Mouse (Mus musculus) bone marrow, adult 2 months (tissue): ENCODE results near the gene Mgat4e. TPM values are rescaled to one million over a fixed set of nuclear protein-coding genes. Genes with fewer than 3 reads are reported as not detected.
"Not testable (repeated sequence)": the region's sequence is repeated elsewhere in the genome, so short reads cannot be mapped to it uniquely, and the experiment has no call there.

Experiments used
- H3K27ac ChIP-seq: fragments of 200-500 bp; 2 replicates; pipeline ENCODE4 v1.5.1; 2012; ENCODE audit warnings: low read depth, mild to moderate bottlenecking, control low read depth, inconsistent platforms, low read length; ENCODE audit not compliant: control insufficient read depth, poor library complexity, insufficient read depth
- H3K4me1 ChIP-seq: fragments of 200-500 bp; 2 replicates; pipeline ENCODE4 v1.6.1; 2011; ENCODE audit warnings: low read length; ENCODE audit not compliant: control insufficient read depth, insufficient read depth
- H3K4me3 ChIP-seq: fragments of 200-500 bp; replicated peaks from 2 replicates; pipeline ENCODE3; 2011; ENCODE audit warnings: mild to moderate bottlenecking, low read depth, low read length, control low read depth; ENCODE audit not compliant: control insufficient read depth
- CTCF ChIP-seq: fragments of 200-500 bp; IDR thresholded peaks from 2 replicates; pipeline ENCODE4 v1.5.1; 2011; ENCODE audit warnings: low read length, control low read depth; ENCODE audit not compliant: control insufficient read depth, insufficient read depth
- POLR2A ChIP-seq: fragments of 200-500 bp; IDR thresholded peaks from 2 replicates; pipeline ENCODE4 v1.6.1; 2011; ENCODE audit warnings: low read depth, mild to moderate bottlenecking, control low read depth, low read length, borderline replicate concordance; ENCODE audit not compliant: control insufficient read depth
- WGBS: fragments of 180-500 bp; shearing (Covaris S2); methylation state at CpG from one replicate; pipeline ENCODE4 v1.1.7; 2018; 5-methylcytosine and 5-hydroxymethylcytosine counted together
- polyA plus RNA-seq: library from polyadenylated mRNA; stranded (reverse); fragments of >200 nt; gene quantifications from 2 replicates; pipeline ENCODE4 v1.2.4, GENCODE M21; 2011; ENCODE audit warnings: low replicate concordance; ENCODE audit not compliant: missing spikeins, insufficient read depth, insufficient read length

The Mgat4e gene
- polyA plus RNA-seq, 1 experiment = not detected

- no peak overlapping the region for H3K4me3 ChIP-seq
- H3K4me1 ChIP-seq = peaks cover 2% of the 10 kb centered on the region
- TF ChIP-seq CTCF (no peak), POLR2A (no peak)
- WGBS = 18% methylated on average over 2 of the region's 2 CpGs
- peak overlapping the region; percentile 11; the same call in 1 of the 2 replicates for H3K27ac ChIP-seq
Measured at GRCm38 (mm10) chr1:134522325-134522724, 27.2 kb downstream of the Mgat4e start.

- TF ChIP-seq POLR2A = no peak
- no peak for TF ChIP-seq CTCF
- Histone ChIP-seq H3K27ac (no peak overlapping the region), H3K4me1 (peaks cover 2% of the 10 kb centered on the region), H3K4me3 (no peak overlapping the region)
- 60% methylated on average over 7 of the region's 7 CpGs for WGBS
Measured at GRCm38 (mm10) chr1:134521163-134521562, 28.3 kb downstream of the Mgat4e start.

- Histone ChIP-seq H3K4me1 (peaks cover 2% of the 10 kb centered on the region), H3K4me3 (no peak overlapping the region), H3K27ac (no peak overlapping the region)
- WGBS = 67% methylated on average over 8 of the region's 8 CpGs
- TF ChIP-seq CTCF (no peak), POLR2A (no peak)
Measured at GRCm38 (mm10) chr1:134520001-134520721, 29.3 kb downstream of the Mgat4e start.

GRCm38 (mm10) chr1:134519201-134519600 is 30.3 kb downstream of the Mgat4e start:
- H3K4me3 ChIP-seq, H3K27ac ChIP-seq, H3K4me1 ChIP-seq: not testable (repeated sequence)
- WGBS = 89% methylated on average over 5 of the region's 5 CpGs

- Histone ChIP-seq H3K27ac (no peak overlapping the region), H3K4me3 (no peak overlapping the region), H3K4me1 (peaks cover 2% of the 10 kb centered on the region)
- 2% methylated on average over 7 of the region's 7 CpGs for WGBS
- no peak for TF ChIP-seq POLR2A
- peak; percentile 87 for TF ChIP-seq CTCF
Measured at GRCm38 (mm10) chr1:134518677-134519076, 30.8 kb downstream of the Mgat4e start.

GRCm38 (mm10) chr1:134517841-134518240 is 31.6 kb downstream of the Mgat4e start:
- H3K4me3 ChIP-seq, H3K27ac ChIP-seq, H3K4me1 ChIP-seq: not testable (repeated sequence)
- 85% methylated on average over 14 of the region's 14 CpGs for WGBS

- H3K4me1 ChIP-seq = no peaks in the 10 kb centered on the region; the same call in 1 of the 2 replicates
- TF ChIP-seq CTCF (no peak), POLR2A (no peak)
- no peak overlapping the region for H3K4me3 ChIP-seq
- WGBS = 82% methylated on average over 4 of the region's 4 CpGs
- no peak overlapping the region for H3K27ac ChIP-seq
Measured at GRCm38 (mm10) chr1:134516491-134517198, 32.8 kb downstream of the Mgat4e start.

- 76% methylated on average over 2 of the region's 2 CpGs for WGBS
- H3K27ac ChIP-seq = no peak overlapping the region
- no peak for TF ChIP-seq CTCF
- TF ChIP-seq POLR2A = no peak
- no peak overlapping the region for H3K4me3 ChIP-seq
- no peaks in the 10 kb centered on the region; the same call in 1 of the 2 replicates for H3K4me1 ChIP-seq
Measured at GRCm38 (mm10) chr1:134515891-134516290, 33.6 kb downstream of the Mgat4e start.

GRCm38 (mm10) chr1:134513876-134514590 is 35.4 kb downstream of the Mgat4e start:
- Histone ChIP-seq H3K27ac (no peak overlapping the region), H3K4me1 (peaks cover 2% of the 10 kb centered on the region; the same call in 1 of the 2 replicates), H3K4me3 (peak overlapping the region; percentile 53)
- no peak for TF ChIP-seq POLR2A
- TF ChIP-seq CTCF = no peak
- WGBS = 43% methylated on average over 16 of the region's 16 CpGs
